Mouse (Mus musculus) bone marrow macrophage, adult 2 months (primary cell): Measurements from ENCODE around the gene Sema6c.

Experiments used
- CTCF ChIP-seq: IDR thresholded peaks from 2 replicates; pipeline ENCODE4 v1.5.1; 2012; ENCODE audit warnings: low read depth, mild to moderate bottlenecking, low read length, moderate library complexity
- POLR2A ChIP-seq: IDR thresholded peaks from 2 replicates; pipeline ENCODE4 v1.6.1; 2012; ENCODE audit warnings: mild to moderate bottlenecking, low read depth, low read length, borderline replicate concordance

- TF ChIP-seq CTCF (no peak), POLR2A (no peak)
Measured at GRCm38 (mm10) chr3:95186100-95186499, 25.8 kb downstream of the Sema6c start.
